Mouse (Mus musculus) liver, embryonic 13.5 days (tissue): ENCODE results near the gene Nr1d1. TPM values are rescaled to one million over a fixed set of nuclear protein-coding genes. Genes with fewer than 3 reads are reported as not detected.

ENCODE experiments used
- ATAC-seq: fragments of 200-750 bp; cut with Nextera tagmentation; 2 replicates; pipeline ENCODE4 v1.8.0; 2017; ENCODE audit warnings: low read depth, mild to moderate bottlenecking, moderate number of reproducible peaks, moderate library complexity
- DNase-seq: peaks from one replicate; pipeline ENCODE4 v3.0.0; 2022
- H3K27ac ChIP-seq: fragments of 300-500 bp; sonication (generic); 2 replicates; pipeline ENCODE4 v1.5.1; 2015; ENCODE audit warnings: moderate library complexity, mild to moderate bottlenecking, inconsistent platforms
- H3K27me3 ChIP-seq: fragments of 300-500 bp; sonication (generic); 2 replicates; pipeline ENCODE4 v1.6.1; 2015; ENCODE audit warnings: mild to moderate bottlenecking, inconsistent platforms
- H3K36me3 ChIP-seq: fragments of 300-500 bp; sonication (generic); 2 replicates; pipeline ENCODE4 v1.6.1; 2015; ENCODE audit warnings: mild to moderate bottlenecking, inconsistent platforms
- H3K4me1 ChIP-seq: fragments of 300-500 bp; sonication (generic); replicated peaks from 2 replicates; pipeline ENCODE4 v1.6.1; 2015; ENCODE audit warnings: inconsistent platforms
- H3K4me2 ChIP-seq: fragments of 300-500 bp; sonication (generic); 2 replicates; pipeline ENCODE4 v1.6.1; 2015; ENCODE audit warnings: inconsistent platforms, mild to moderate bottlenecking, moderate library complexity
- H3K4me3 ChIP-seq: fragments of 300-500 bp; sonication (generic); replicated peaks from 2 replicates; pipeline ENCODE4 v1.5.1; 2015; ENCODE audit warnings: mild to moderate bottlenecking, inconsistent platforms
- H3K9ac ChIP-seq: fragments of 300-500 bp; sonication (generic); 2 replicates; pipeline ENCODE4 v1.6.1; 2015; ENCODE audit warnings: mild to moderate bottlenecking, inconsistent platforms
- H3K9me3 ChIP-seq: fragments of 300-500 bp; sonication (generic); replicated peaks from 2 replicates; pipeline ENCODE4 v1.6.1; 2016; ENCODE audit warnings: inconsistent platforms
- WGBS: fragments of 180-500 bp; shearing (Covaris S2); methylation state at CpG from one replicate; pipeline ENCODE4 v1.1.7; 2015; ENCODE audit not compliant: insufficient replicate concordance; 5-methylcytosine and 5-hydroxymethylcytosine counted together
- polyA plus RNA-seq: library from polyadenylated mRNA; unstranded; fragments of >200 nt; fragmentation: Nextera tagmentation; extraction: Ambion mirVana; gene quantifications from 2 replicates; pipeline ENCODE4 v1.2.1, GENCODE M21; 2015

Gene Nr1d1
- polyA plus RNA-seq: 0.59 and 1.0 TPM in 2 replicates

- peak within 1 kb of the TSS; percentile 76 for H3K4me2 ChIP-seq
- H3K27me3 ChIP-seq: no peaks in the 10 kb centered on the region
- H3K4me1 ChIP-seq: peaks cover 80% of the 10 kb centered on the region
- peak within 1 kb of the TSS; percentile 57 for H3K9ac ChIP-seq
- H3K9me3 ChIP-seq: no peaks in the 10 kb centered on the region
- H3K27ac ChIP-seq: peak within 1 kb of the TSS; percentile 81
- no peak for DNase-seq
- peaks cover 11% of the 10 kb centered on the region; the same call in 1 of the 2 replicates for H3K36me3 ChIP-seq
- peak within 1 kb of the TSS; percentile 50 for H3K4me3 ChIP-seq
- 1% methylated on average over 22 of the region's 22 CpGs for WGBS
- no peak for ATAC-seq
Measured at GRCm38 (mm10) chr11:98774582-98775347, at the start of gene Nr1d1. Gene Nr1d1, minus strand, starts transcription at chr11:98775333.

- H3K4me3 ChIP-seq: no peak overlapping the region
- peaks cover 96% of the 10 kb centered on the region for H3K36me3 ChIP-seq
- 0 out of 2 replicates have a peak, but pooled peaks have one; percentile 48 for ATAC-seq
Measured at GRCm38 (mm10) chr11:98820968-98821367, 45.8 kb upstream of the Nr1d1 start.

GRCm38 (mm10) chr11:98816706-98817239, 41.6 kb upstream of the Nr1d1 start:
- ATAC-seq (no peak), DNase-seq (no peak)
- Histone ChIP-seq H3K27me3 (no peaks in the 10 kb centered on the region), H3K9me3 (no peaks in the 10 kb centered on the region), H3K4me1 (peaks cover 36% of the 10 kb centered on the region), H3K27ac (no peak overlapping the region), H3K4me3 (no peak overlapping the region), H3K4me2 (no peak overlapping the region), H3K9ac (no peak overlapping the region), H3K36me3 (peaks cover 95% of the 10 kb centered on the region)
- 52% methylated on average over 1 of the region's 1 CpGs for WGBS

More at GRCm38 (mm10) chr11:98820968-98821367, 45.8 kb upstream of the Nr1d1 start:
- no peak for DNase-seq
- no peak overlapping the region; the same call in 1 of the 2 replicates for H3K27ac ChIP-seq
- H3K4me1 ChIP-seq: peaks cover 31% of the 10 kb centered on the region
- H3K9ac ChIP-seq: no peak overlapping the region
- WGBS: 38% methylated on average over 5 of the region's 5 CpGs
- H3K4me2 ChIP-seq: no peak overlapping the region
- no peaks in the 10 kb centered on the region for H3K9me3 ChIP-seq
- no peaks in the 10 kb centered on the region for H3K27me3 ChIP-seq

GRCm38 (mm10) chr11:98810686-98811085, 35.6 kb upstream of the Nr1d1 start:
- Histone ChIP-seq H3K4me2 (peak overlapping the region; percentile 83), H3K27ac (peak overlapping the region; percentile 97), H3K4me3 (peak overlapping the region; percentile 95), H3K36me3 (peaks cover 69% of the 10 kb centered on the region), H3K9ac (peak overlapping the region; percentile 98), H3K9me3 (no peaks in the 10 kb centered on the region), H3K27me3 (no peaks in the 10 kb centered on the region), H3K4me1 (peaks cover 44% of the 10 kb centered on the region)
- ATAC-seq: no peak
- DNase-seq: no peak
- WGBS: 64% methylated on average over 7 of the region's 7 CpGs

GRCm38 (mm10) chr11:98809457-98810290, 34.5 kb upstream of the Nr1d1 start:
- Histone ChIP-seq H3K9me3 (no peaks in the 10 kb centered on the region), H3K4me3 (peak overlapping the region; percentile 95), H3K27ac (peak overlapping the region; percentile 97), H3K27me3 (no peaks in the 10 kb centered on the region), H3K4me1 (peaks cover 50% of the 10 kb centered on the region), H3K9ac (peak overlapping the region; percentile 98), H3K36me3 (peaks cover 69% of the 10 kb centered on the region), H3K4me2 (peak overlapping the region; percentile 83)
- DNase-seq (peak; percentile 99), ATAC-seq (peak; percentile 98)
- under 1% methylated on average over 83 of the region's 84 CpGs for WGBS

GRCm38 (mm10) chr11:98808417-98808816, 33.3 kb upstream of the Nr1d1 start:
- H3K9me3 ChIP-seq: no peaks in the 10 kb centered on the region
- H3K9ac ChIP-seq: 0 out of 2 replicates have a peak overlapping the region, but pooled peaks have one; percentile 77
- ATAC-seq (no peak), DNase-seq (no peak)
- H3K27me3 ChIP-seq: no peaks in the 10 kb centered on the region
- H3K4me1 ChIP-seq: peaks cover 43% of the 10 kb centered on the region
- peaks cover 70% of the 10 kb centered on the region for H3K36me3 ChIP-seq
- H3K4me3 ChIP-seq: peak overlapping the region; percentile 95; the same call in 1 of the 2 replicates
- H3K27ac ChIP-seq: peak overlapping the region; percentile 79
- WGBS: 74% methylated on average over 2 of the region's 2 CpGs
- peak overlapping the region; percentile 77 for H3K4me2 ChIP-seq

GRCm38 (mm10) chr11:98804605-98805004, 29.5 kb upstream of the Nr1d1 start, which contains the start of gene Casc3:
Gene Casc3, plus strand, starts transcription at chr11:98804905.
- H3K4me2 ChIP-seq: no peak within 1 kb of the TSS
- H3K9ac ChIP-seq: no peak within 1 kb of the TSS
- peaks cover 84% of the 10 kb centered on the region for H3K36me3 ChIP-seq
- no peaks in the 10 kb centered on the region for H3K9me3 ChIP-seq
- WGBS: 92% methylated on average over 5 of the region's 5 CpGs
- H3K4me3 ChIP-seq: no peak within 1 kb of the TSS
- H3K4me1 ChIP-seq: peaks cover 18% of the 10 kb centered on the region
- DNase-seq: no peak
- ATAC-seq: no peak
- no peak within 1 kb of the TSS; the same call in 1 of the 2 replicates for H3K27ac ChIP-seq
- H3K27me3 ChIP-seq: no peaks in the 10 kb centered on the region

- peak overlapping the region; percentile 97; the same call in 1 of the 2 replicates for H3K27ac ChIP-seq
- H3K4me3 ChIP-seq: peak overlapping the region; percentile 99
- DNase-seq: no peak
- peak overlapping the region; percentile 99 for H3K9ac ChIP-seq
- peaks cover 47% of the 10 kb centered on the region for H3K4me1 ChIP-seq
- no peaks in the 10 kb centered on the region for H3K27me3 ChIP-seq
- 66% methylated on average over 4 of the region's 4 CpGs for WGBS
- no peak for ATAC-seq
- H3K9me3 ChIP-seq: no peaks in the 10 kb centered on the region
- H3K4me2 ChIP-seq: peak overlapping the region; percentile 99
- peaks cover 46% of the 10 kb centered on the region for H3K36me3 ChIP-seq
Measured at GRCm38 (mm10) chr11:98797909-98798308, 22.8 kb upstream of the Nr1d1 start.

GRCm38 (mm10) chr11:98797306-98797705, 22.2 kb upstream of the Nr1d1 start:
- H3K9ac ChIP-seq: peak overlapping the region; percentile 99
- ATAC-seq: no peak
- H3K4me1 ChIP-seq: peaks cover 52% of the 10 kb centered on the region
- DNase-seq: no peak
- peak overlapping the region; percentile 99 for H3K4me2 ChIP-seq
- peaks cover 40% of the 10 kb centered on the region for H3K36me3 ChIP-seq
- peak overlapping the region; percentile 99 for H3K4me3 ChIP-seq
- H3K9me3 ChIP-seq: no peaks in the 10 kb centered on the region
- H3K27ac ChIP-seq: peak overlapping the region; percentile 97
- 12% methylated on average over 5 of the region's 5 CpGs for WGBS
- H3K27me3 ChIP-seq: no peaks in the 10 kb centered on the region

- no peaks in the 10 kb centered on the region for H3K9me3 ChIP-seq
- peak; percentile 7; the same call in 1 of the 2 replicates for ATAC-seq
- peak overlapping the region; percentile 99 for H3K4me3 ChIP-seq
- H3K36me3 ChIP-seq: peaks cover 34% of the 10 kb centered on the region
- 4% methylated on average over 23 of the region's 23 CpGs for WGBS
- DNase-seq: peak; percentile 46
- peak overlapping the region; percentile 99 for H3K9ac ChIP-seq
- no peaks in the 10 kb centered on the region for H3K27me3 ChIP-seq
- H3K27ac ChIP-seq: peak overlapping the region; percentile 97
- peak overlapping the region; percentile 99 for H3K4me2 ChIP-seq
- peaks cover 58% of the 10 kb centered on the region for H3K4me1 ChIP-seq
Measured at GRCm38 (mm10) chr11:98796515-98797216, 21.5 kb upstream of the Nr1d1 start.
